Mouse (Mus musculus): ENCODE measurements around the gene Gm21913. TPM values are rescaled to one million over a fixed set of nuclear protein-coding genes. Genes with fewer than 3 reads are reported as not detected.
"Not testable (repeated sequence)": the region's sequence is repeated elsewhere in the genome, so short reads cannot be mapped to it uniquely, and the experiment has no call there.

Gene Gm21913
- not detected in 2 replicates for polyA plus RNA-seq (2014; fragmentation: Nextera tagmentation; extraction: Ambion mirVana)

GRCm38 (mm10) chrY:74623596-74623995, at the start of gene Gm21913:
TSS of gene Gm21913 (plus strand) at chrY:74623896.
- not testable (repeated sequence) for H3K9ac ChIP-seq (ENCODE audit: low read length); H3K4me3 ChIP-seq (ENCODE audit: low read depth, low read length); H3K9me3 ChIP-seq (ENCODE audit: control insufficient read depth, low read length); H3K27ac ChIP-seq (replicated peaks; ENCODE audit: low read depth, low read length); DNase-seq (ENCODE audit: low spot score); ATAC-seq (ENCODE audit: insufficient number of reproducible peaks, low FRiP score, low TSS enrichment, low read depth); H3K36me3 ChIP-seq (ENCODE audit: control insufficient read depth, insufficient read depth, low read length); H3K27me3 ChIP-seq (ENCODE audit: control insufficient read depth, insufficient read depth, low read length); H3K4me2 ChIP-seq (ENCODE audit: low read depth, severe bottlenecking); H3K4me1 ChIP-seq (ENCODE audit: control insufficient read depth, insufficient read depth, low read length)
- WGBS: no CpG with 5 or more reads among the region's 3 CpGs

Other genes with a start within 250 kb of the Gm21913 start
- not detected in 2 replicates for gene Gm29110, start 153.4 kb upstream of the Gm21913 start, polyA plus RNA-seq (2014; fragmentation: Nextera tagmentation; extraction: Ambion mirVana)

Measured in limb, embryonic 11.5 days (tissue).